Mouse (Mus musculus) cerebellum, adult 2 months (tissue): ENCODE results near the gene Grk4.

Experiments used
- CTCF ChIP-seq: fragments of 200-500 bp; IDR thresholded peaks from 2 replicates; pipeline ENCODE4 v1.5.1; 2011; ENCODE audit warnings: low read depth, mild to moderate bottlenecking, control low read depth, low read length, moderate library complexity, borderline replicate concordance; ENCODE audit not compliant: insufficient read depth
- POLR2A ChIP-seq: fragments of 200-500 bp; IDR thresholded peaks from 2 replicates; pipeline ENCODE4 v1.6.1; 2011; ENCODE audit warnings: low read length, control low read depth, borderline replicate concordance; ENCODE audit not compliant: insufficient read depth

DNA sequence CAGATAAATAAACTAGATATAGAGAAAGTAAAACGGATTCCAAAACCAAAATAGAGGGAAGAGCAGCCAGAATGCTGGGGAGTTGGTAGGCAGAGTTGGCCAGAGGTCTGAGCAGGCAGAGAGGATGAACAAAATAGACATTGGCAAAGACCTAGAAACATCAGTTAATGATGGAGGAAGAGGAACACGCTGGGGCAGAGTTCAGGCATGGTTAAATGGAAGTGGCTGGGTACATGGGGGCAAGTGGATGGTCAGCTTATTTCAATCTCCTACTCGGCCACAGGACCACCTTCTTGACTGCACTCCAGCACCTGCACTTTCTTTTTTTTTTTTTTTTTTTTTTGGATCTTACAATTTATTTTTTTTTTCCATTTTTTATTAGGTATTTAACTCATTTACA is 18.2 kb upstream of the Grk4 start:
- TF ChIP-seq CTCF, result no peak
- no peak for TF ChIP-seq POLR2A
